Mouse (Mus musculus): ENCODE results near the gene Cabp1. TPM values are rescaled to one million over a fixed set of nuclear protein-coding genes. Genes with fewer than 3 reads are reported as not detected.

The Cabp1 gene
- total RNA-seq, 1 experiment from 2014 or later: not detected

- ATAC-seq (ENCODE audit: extremely low read depth, insufficient number of reproducible peaks, low FRiP score, poor library complexity, severe bottlenecking): no peak
Measured at GRCm38 (mm10) chr5:115212861-115213260, 18.7 kb upstream of the Cabp1 start.

GRCm38 (mm10) chr5:115212451-115212850 lies 18.3 kb upstream of the Cabp1 start:
- no peak for ATAC-seq (ENCODE audit: extremely low read depth, insufficient number of reproducible peaks, low FRiP score, poor library complexity, severe bottlenecking)

GRCm38 (mm10) chr5:115210380-115210779 lies 16.2 kb upstream of the Cabp1 start:
- ATAC-seq (ENCODE audit: extremely low read depth, insufficient number of reproducible peaks, low FRiP score, poor library complexity, severe bottlenecking): no peak

GRCm38 (mm10) chr5:115208601-115209000 lies 14.4 kb upstream of the Cabp1 start:
- ATAC-seq (ENCODE audit: extremely low read depth, insufficient number of reproducible peaks, low FRiP score, poor library complexity, severe bottlenecking): no peak

- ATAC-seq (ENCODE audit: extremely low read depth, insufficient number of reproducible peaks, low FRiP score, poor library complexity, severe bottlenecking): no peak
Measured at GRCm38 (mm10) chr5:115207892-115208291, 13.7 kb upstream of the Cabp1 start.

GRCm38 (mm10) chr5:115207244-115207643 lies 13.1 kb upstream of the Cabp1 start:
- ATAC-seq (ENCODE audit: extremely low read depth, insufficient number of reproducible peaks, low FRiP score, poor library complexity, severe bottlenecking): no peak

GRCm38 (mm10) chr5:115204562-115205311 lies 10.6 kb upstream of the Cabp1 start:
- no peak for ATAC-seq (ENCODE audit: extremely low read depth, insufficient number of reproducible peaks, low FRiP score, poor library complexity, severe bottlenecking)

GRCm38 (mm10) chr5:115203735-115204561 lies 9.8 kb upstream of the Cabp1 start:
- ATAC-seq (ENCODE audit: extremely low read depth, insufficient number of reproducible peaks, low FRiP score, poor library complexity, severe bottlenecking): no peak

GRCm38 (mm10) chr5:115194626-115195221 lies 543 bp upstream of the Cabp1 start:
- ATAC-seq (ENCODE audit: extremely low read depth, insufficient number of reproducible peaks, low FRiP score, poor library complexity, severe bottlenecking): no peak

GRCm38 (mm10) chr5:115193226-115193625 lies 955 bp downstream of the Cabp1 start:
- peak; percentile 24 for ATAC-seq (ENCODE audit: extremely low read depth, insufficient number of reproducible peaks, low FRiP score, poor library complexity, severe bottlenecking)

- ATAC-seq (ENCODE audit: extremely low read depth, insufficient number of reproducible peaks, low FRiP score, poor library complexity, severe bottlenecking): no peak
Measured at GRCm38 (mm10) chr5:115192828-115193195, 1.4 kb downstream of the Cabp1 start.

- no peak for ATAC-seq (ENCODE audit: extremely low read depth, insufficient number of reproducible peaks, low FRiP score, poor library complexity, severe bottlenecking)
Measured at GRCm38 (mm10) chr5:115191880-115192827, 2.0 kb downstream of the Cabp1 start.

- no peak for ATAC-seq (ENCODE audit: extremely low read depth, insufficient number of reproducible peaks, low FRiP score, poor library complexity, severe bottlenecking)
Measured at GRCm38 (mm10) chr5:115190081-115190480, 4.1 kb downstream of the Cabp1 start.

GRCm38 (mm10) chr5:115188824-115189223 lies 5.4 kb downstream of the Cabp1 start:
- peak; percentile 49 for ATAC-seq (ENCODE audit: extremely low read depth, insufficient number of reproducible peaks, low FRiP score, poor library complexity, severe bottlenecking)

GRCm38 (mm10) chr5:115187188-115188131 lies 6.7 kb downstream of the Cabp1 start:
- ATAC-seq (ENCODE audit: extremely low read depth, insufficient number of reproducible peaks, low FRiP score, poor library complexity, severe bottlenecking): peak; percentile 70

GRCm38 (mm10) chr5:115186371-115187073 lies 7.7 kb downstream of the Cabp1 start:
- ATAC-seq (ENCODE audit: extremely low read depth, insufficient number of reproducible peaks, low FRiP score, poor library complexity, severe bottlenecking): peak; percentile 55; the same call in 1 of the 2 replicates

GRCm38 (mm10) chr5:115184726-115185125 lies 9.5 kb downstream of the Cabp1 start:
- no peak for ATAC-seq (ENCODE audit: extremely low read depth, insufficient number of reproducible peaks, low FRiP score, poor library complexity, severe bottlenecking)
